Mouse (Mus musculus): Measurements from ENCODE around the gene Foxf2.

- TF ChIP-seq CTCF (conservative IDR thresholded peaks at IDR 0.05; ENCODE audit: low read length) (no peak), POU5F1 (IDR thresholded peaks at IDR 0.05; ENCODE audit: borderline replicate concordance, low read length) (no peak)
Measured at GRCm38 (mm10) chr13:31618001-31618400, 7.6 kb upstream of the Foxf2 start.
